Mouse (Mus musculus) heart, postnatal 0 days (tissue): ENCODE results near the gene Nmnat2. TPM values are rescaled to one million over a fixed set of nuclear protein-coding genes. Genes with fewer than 3 reads are reported as not detected.

Experiments used
- ATAC-seq: fragments of 200-750 bp; cut with Nextera tagmentation; 2 replicates; pipeline ENCODE4 v1.8.0; 2017; ENCODE audit warnings: low read depth, moderate number of reproducible peaks, moderate library complexity; ENCODE audit not compliant: insufficient read depth
- DNase-seq: peaks from one replicate; pipeline ENCODE4 v3.0.0-alpha.2; 2016; ENCODE audit warnings: low spot score
- H3K27ac ChIP-seq: fragments of 300-500 bp; sonication (generic); 2 replicates; pipeline ENCODE4 v1.5.1; 2014; ENCODE audit warnings: low read depth, mild to moderate bottlenecking
- H3K27me3 ChIP-seq: fragments of 300-500 bp; sonication (generic); 2 replicates; pipeline ENCODE4 v1.6.1; 2014; ENCODE audit warnings: low read length, mixed read lengths; ENCODE audit not compliant: control insufficient read depth, insufficient read depth
- H3K36me3 ChIP-seq: fragments of 300-500 bp; sonication (generic); replicated peaks from 2 replicates; pipeline ENCODE4 v1.6.1; 2014; ENCODE audit warnings: low read length, mixed read lengths; ENCODE audit not compliant: control insufficient read depth, insufficient read depth
- H3K4me1 ChIP-seq: fragments of 300-500 bp; sonication (generic); 2 replicates; pipeline ENCODE4 v1.6.1; 2014; ENCODE audit warnings: antibody characterized with exemption; ENCODE audit not compliant: control insufficient read depth, insufficient read depth
- H3K4me2 ChIP-seq: fragments of 300-500 bp; sonication (generic); 2 replicates; pipeline ENCODE4 v1.6.1; 2014; ENCODE audit warnings: low read depth, mild to moderate bottlenecking, low read length, moderate library complexity
- H3K4me3 ChIP-seq: fragments of 300-500 bp; sonication (generic); 2 replicates; pipeline ENCODE4 v1.5.1; 2014; ENCODE audit warnings: low read depth, low read length
- H3K9ac ChIP-seq: fragments of 300-500 bp; sonication (generic); replicated peaks from 2 replicates; pipeline ENCODE4 v1.6.1; 2014; ENCODE audit warnings: low read depth, low read length, mixed read lengths
- H3K9me3 ChIP-seq: fragments of 300-500 bp; sonication (generic); replicated peaks from 2 replicates; pipeline ENCODE4 v1.6.1; 2016; ENCODE audit warnings: low read length; ENCODE audit not compliant: control insufficient read depth
- CTCF ChIP-seq: IDR thresholded peaks from 2 replicates; pipeline ENCODE4 v1.5.1; 2016; ENCODE audit warnings: antibody characterized with exemption, control low read depth, low read depth
- EP300 ChIP-seq: IDR thresholded peaks from 2 replicates; pipeline ENCODE4 v1.6.1; 2016; ENCODE audit warnings: antibody characterized with exemption, low read depth
- WGBS: fragments of 180-500 bp; shearing (Covaris S2); extraction: QIAGEN DNeasy Blood & Tissue Kit; methylation state at CpG from one replicate; pipeline ENCODE4 v1.1.7; 2014; 5-methylcytosine and 5-hydroxymethylcytosine counted together
- polyA plus RNA-seq: library from polyadenylated mRNA; unstranded; fragments of >200 nt; fragmentation: Nextera tagmentation; extraction: Ambion mirVana; gene quantifications from 2 replicates; pipeline ENCODE4 v1.2.1, GENCODE M21; 2015
- total RNA-seq: library from RNA; depleted of rRNA; stranded (reverse); fragments of >200 nt; gene quantifications from 2 replicates; pipeline ENCODE4 v1.2.3, GENCODE M21; 2014; ENCODE audit warnings: low replicate concordance

Nmnat2 gene
- total and polyA plus RNA-seq, 2 experiments from 2014 or later: 0.57 to 0.69 TPM

- H3K27me3 ChIP-seq: no peaks in the 10 kb centered on the region
- H3K9ac ChIP-seq: no peak overlapping the region
- H3K4me1 ChIP-seq: no peaks in the 10 kb centered on the region
- H3K4me2 ChIP-seq: no peak overlapping the region
- no peaks in the 10 kb centered on the region for H3K9me3 ChIP-seq
- ATAC-seq (no peak), DNase-seq (no peak)
- WGBS: 78% methylated on average over 5 of the region's 5 CpGs
- H3K4me3 ChIP-seq: no peak overlapping the region
- no peak overlapping the region for H3K27ac ChIP-seq
- no peaks in the 10 kb centered on the region for H3K36me3 ChIP-seq
- TF ChIP-seq EP300: no peak
- no peak for TF ChIP-seq CTCF
Measured at GRCm38 (mm10) chr1:153085198-153085597, 130.4 kb downstream of the Nmnat2 start.

- no peak overlapping the region for H3K9ac ChIP-seq
- no peak overlapping the region for H3K27ac ChIP-seq
- TF ChIP-seq CTCF (no peak), EP300 (no peak)
- no peaks in the 10 kb centered on the region for H3K36me3 ChIP-seq
- WGBS: 73% methylated on average over 5 of the region's 5 CpGs
- H3K4me3 ChIP-seq: no peak overlapping the region
- no peaks in the 10 kb centered on the region for H3K9me3 ChIP-seq
- H3K4me2 ChIP-seq: no peak overlapping the region
- no peaks in the 10 kb centered on the region for H3K27me3 ChIP-seq
- ATAC-seq (no peak), DNase-seq (no peak)
- H3K4me1 ChIP-seq: 0 out of 2 replicates have a peak, but pooled peaks cover 4% of the 10 kb centered on the region
Measured at GRCm38 (mm10) chr1:153087771-153088170, 133.0 kb downstream of the Nmnat2 start.

DNA sequence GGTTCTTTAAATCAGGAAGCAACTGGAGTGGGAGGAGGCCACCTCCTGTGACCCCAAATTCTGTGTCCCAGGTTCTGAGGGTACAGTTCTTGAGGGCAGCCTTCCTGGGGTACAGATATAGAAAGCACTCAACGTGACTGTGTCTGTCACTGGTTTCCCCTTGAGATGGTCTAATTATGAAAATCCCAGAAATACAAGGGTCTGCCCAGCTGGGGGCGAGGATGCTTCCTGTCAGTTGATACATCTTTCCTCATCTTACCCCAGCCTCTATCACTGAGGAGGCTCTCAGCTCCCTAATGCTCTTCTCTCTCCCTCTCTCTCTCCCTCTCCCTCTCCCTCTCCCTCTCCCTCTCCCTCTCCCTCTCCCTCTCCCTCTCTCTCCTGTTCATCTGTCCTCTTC is 135.3 kb downstream of the Nmnat2 start:
- no peak for ATAC-seq

DNA sequence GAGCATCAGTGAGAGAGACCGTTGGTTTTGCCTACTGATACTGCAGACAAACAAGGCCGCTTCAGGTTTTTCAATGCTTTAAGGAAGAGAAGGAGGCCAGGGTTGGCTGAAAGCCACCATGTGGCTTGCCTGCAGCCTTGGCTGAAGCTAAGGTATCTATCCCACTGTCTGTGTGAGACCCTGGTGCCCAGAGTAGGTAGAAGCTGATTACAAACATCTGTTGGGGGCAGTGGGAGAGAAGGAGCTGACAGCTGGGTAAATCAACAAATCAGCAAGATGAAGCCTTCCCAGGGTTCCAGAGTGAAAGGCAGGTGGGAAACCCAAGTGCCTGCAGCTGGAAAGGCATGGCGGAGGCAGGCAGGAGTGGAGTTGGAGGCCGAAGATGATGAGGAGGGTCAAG is 136.0 kb downstream of the Nmnat2 start:
- ATAC-seq (no peak), DNase-seq (no peak)
- Histone ChIP-seq H3K4me2 (no peak overlapping the region), H3K27me3 (no peaks in the 10 kb centered on the region), H3K27ac (no peak overlapping the region), H3K4me1 (0 out of 2 replicates have a peak, but pooled peaks cover 4% of the 10 kb centered on the region), H3K4me3 (no peak overlapping the region), H3K36me3 (no peaks in the 10 kb centered on the region), H3K9me3 (no peaks in the 10 kb centered on the region), H3K9ac (no peak overlapping the region)
- TF ChIP-seq EP300 (no peak), CTCF (no peak)
- WGBS: 63% methylated on average over 4 of the region's 4 CpGs

More for the DNA sequence above, 135.3 kb downstream of the Nmnat2 start:
- Histone ChIP-seq H3K36me3 (no peaks in the 10 kb centered on the region), H3K27me3 (no peaks in the 10 kb centered on the region), H3K9me3 (no peaks in the 10 kb centered on the region), H3K4me1 (0 out of 2 replicates have a peak, but pooled peaks cover 4% of the 10 kb centered on the region), H3K4me3 (no peak overlapping the region), H3K27ac (no peak overlapping the region), H3K4me2 (no peak overlapping the region), H3K9ac (no peak overlapping the region)
- 81% methylated on average over 2 of the region's 2 CpGs for WGBS
- TF ChIP-seq EP300 (no peak), CTCF (no peak)
- no peak for DNase-seq

- TF ChIP-seq EP300: no peak
- no peak for TF ChIP-seq CTCF
- ATAC-seq (peak; percentile 71), DNase-seq (peak; percentile 31)
- Histone ChIP-seq H3K4me3 (no peak overlapping the region), H3K4me1 (0 out of 2 replicates have a peak, but pooled peaks cover 4% of the 10 kb centered on the region), H3K4me2 (no peak overlapping the region), H3K27me3 (no peaks in the 10 kb centered on the region), H3K27ac (0 out of 2 replicates have a peak overlapping the region, but pooled peaks have one; percentile 20), H3K9me3 (no peaks in the 10 kb centered on the region), H3K36me3 (no peaks in the 10 kb centered on the region), H3K9ac (no peak overlapping the region)
- WGBS: 30% methylated on average over 9 of the region's 9 CpGs
Measured at GRCm38 (mm10) chr1:153091438-153092236, 136.8 kb downstream of the Nmnat2 start.
